Mouse (Mus musculus) left cerebral cortex, postnatal 25 days (tissue): ENCODE data around the gene Magix. TPM values are rescaled to one million over a fixed set of nuclear protein-coding genes. Genes with fewer than 3 reads are reported as not detected.
A peak's percentile ranks its signal among the peaks of the same experiment; 100 is the strongest.
"Not testable (repeated sequence)": the region's sequence is repeated elsewhere in the genome, so short reads cannot be mapped to it uniquely, and the experiment has no call there.

ENCODE experiments used
- DNase-seq, 2 experiments: peaks; one replicate each; pipeline ENCODE4 v3.0.0; 2022; ENCODE audit warnings: low spot score in 2 of 2, mixed read lengths in 1 of 2
- intact Hi-C: fragments of 180-260 bp; cut with DNase I; formaldehyde crosslinking; loops from one replicate; pipeline ENCODE4 v1.15.1; 2025
- total RNA-seq, 2 experiments: library from RNA; stranded (reverse); gene quantifications; 2 replicates each; pipeline ENCODE4 v1.2.3; 2021

Magix gene
- total RNA-seq: under 1 TPM; 0.41 to 0.57 TPM

DNA sequence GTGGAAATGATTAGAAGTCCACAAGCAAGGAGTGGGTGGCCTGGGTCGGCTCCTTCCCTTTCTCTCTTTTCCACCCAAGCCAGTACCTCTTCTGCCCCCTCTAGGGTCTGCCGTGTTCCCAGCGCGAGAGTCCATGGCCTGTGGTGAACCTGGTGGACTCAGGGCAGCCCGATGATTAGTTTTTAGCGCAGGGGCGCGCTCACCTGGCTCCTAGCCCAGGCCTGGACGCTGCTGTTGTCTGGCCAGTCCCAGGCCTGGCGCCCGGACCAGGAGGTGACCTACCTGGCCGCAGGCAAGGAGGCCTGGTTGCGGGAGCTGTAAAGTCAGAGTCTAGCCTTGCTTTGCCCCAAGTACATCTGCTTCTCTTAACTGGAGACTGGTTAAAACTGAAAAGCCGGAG, at the start of gene Magix:
Gene Magix (minus strand): TSS at position 388 of the 400 bp plus-strand sequence.
- no peak for DNase-seq
- intact Hi-C loops: no loop called here

DNA sequence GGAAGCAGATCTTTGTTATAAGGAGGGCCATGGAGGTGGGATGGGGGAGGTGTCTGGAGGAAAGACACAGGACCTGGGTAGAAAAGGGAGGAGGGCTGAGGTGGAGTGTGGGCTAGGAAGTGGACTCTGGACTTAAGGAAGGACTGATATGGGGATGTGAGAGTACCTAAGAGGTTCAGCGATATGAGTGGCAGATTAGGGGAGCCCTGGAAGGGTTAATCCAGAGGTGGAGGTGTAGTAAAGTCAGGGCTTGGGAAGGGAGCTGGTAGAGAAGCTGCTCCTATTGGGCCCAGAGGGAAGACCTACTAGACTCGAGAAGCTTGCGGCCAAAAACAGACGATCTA, 47.8 kb upstream of the Magix start:
- intact Hi-C loops: no loop called here
- DNase-seq: no peak

DNA sequence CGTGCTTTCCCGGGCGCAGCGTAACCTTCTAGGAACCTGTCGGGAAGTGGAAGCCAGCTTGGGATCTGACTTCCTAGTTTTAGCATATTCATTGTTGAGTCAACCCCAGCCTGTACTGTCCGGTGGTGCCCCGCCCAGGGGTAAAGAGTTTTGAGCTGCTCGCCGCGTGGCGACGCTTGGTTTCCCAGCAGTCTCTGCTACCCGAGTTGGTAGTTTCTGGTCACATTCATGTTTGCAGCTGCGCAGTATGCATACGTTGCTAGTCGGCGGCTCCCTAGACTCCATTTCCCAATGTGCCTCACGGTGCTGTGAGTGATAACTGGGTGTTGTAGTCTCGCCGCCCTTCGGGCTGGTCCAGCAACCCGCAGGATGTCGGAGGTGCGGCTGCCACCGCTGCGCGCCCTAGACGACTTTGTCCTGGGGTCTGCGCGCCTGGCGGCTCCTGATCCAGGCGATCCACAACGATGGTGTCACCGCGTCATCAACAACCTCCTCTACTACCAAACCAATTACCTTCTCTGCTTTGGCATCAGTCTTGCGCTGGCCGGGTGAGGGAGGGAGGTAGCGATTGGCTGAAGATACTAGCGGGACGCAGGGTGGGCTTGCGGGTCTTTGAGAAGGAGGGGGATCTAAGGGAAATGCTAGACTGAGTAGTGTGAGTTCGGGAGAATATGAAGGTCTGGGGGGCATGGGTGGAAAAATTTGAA, 47.3 kb upstream of the Magix start, which contains the start of gene Praf2:
Gene Praf2 (plus strand): TSS at position 225 of the 707 bp plus-strand sequence.
- intact Hi-C loops: no loop called here
- DNase-seq: peak; percentile 79 to 95

DNA sequence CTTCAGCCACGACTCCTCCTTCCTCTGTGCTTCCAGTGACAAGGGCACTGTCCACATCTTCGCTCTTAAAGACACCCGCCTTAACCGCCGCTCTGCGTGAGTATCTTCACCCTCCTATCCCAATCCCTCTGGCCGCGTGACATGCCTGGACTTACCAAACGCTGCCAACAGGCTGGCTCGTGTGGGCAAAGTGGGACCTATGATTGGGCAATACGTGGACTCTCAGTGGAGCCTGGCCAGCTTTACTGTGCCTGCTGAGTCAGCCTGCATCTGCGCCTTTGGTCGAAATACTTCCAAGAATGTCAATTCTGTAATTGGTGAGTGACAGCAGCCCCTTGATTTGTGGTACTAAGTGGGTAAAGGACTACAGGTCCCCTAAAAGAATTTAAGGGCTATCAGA, 46.1 kb upstream of the Magix start:
- intact Hi-C loops: no loop called here
- no peak for DNase-seq

DNA sequence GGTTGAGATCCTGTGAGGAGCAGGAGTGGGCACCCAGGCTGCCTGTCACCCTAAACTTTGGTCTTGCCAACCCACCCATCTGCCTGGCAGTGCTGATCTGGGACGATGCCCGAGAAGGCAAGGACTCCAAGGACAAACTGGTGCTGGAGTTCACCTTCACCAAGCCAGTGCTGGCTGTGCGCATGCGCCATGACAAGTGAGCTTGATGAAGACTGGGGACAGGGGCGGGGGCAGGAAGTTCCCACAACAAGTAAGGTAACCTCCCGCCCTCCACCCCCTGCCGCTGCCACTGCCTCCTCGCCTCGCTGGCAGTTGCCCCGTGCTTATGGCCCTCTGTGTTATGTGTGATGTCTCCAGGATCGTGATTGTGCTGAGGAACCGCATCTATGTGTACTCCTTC, 44.8 kb upstream of the Magix start:
- no peak for DNase-seq
- intact Hi-C loops: no loop called here

DNA sequence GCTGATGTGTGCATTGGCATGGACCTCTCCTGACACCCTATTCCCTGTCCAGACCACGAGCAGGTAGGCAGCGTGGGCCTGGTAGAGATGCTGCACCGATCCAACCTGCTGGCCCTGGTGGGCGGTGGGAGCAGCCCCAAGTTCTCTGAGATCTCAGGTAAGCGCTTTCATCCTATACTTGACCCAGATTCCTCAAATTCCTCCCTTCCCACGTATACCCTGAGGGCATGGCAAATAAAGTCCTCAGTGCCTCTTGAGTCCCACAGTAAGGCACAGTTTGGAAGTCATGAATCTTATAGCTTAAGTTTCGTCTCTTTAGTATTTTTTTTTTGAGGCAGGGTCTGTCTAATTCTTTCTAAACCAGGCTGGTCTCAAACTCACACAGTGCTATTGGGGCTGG, 43.1 kb upstream of the Magix start:
- DNase-seq: no peak
- intact Hi-C loops: no loop called here

DNA sequence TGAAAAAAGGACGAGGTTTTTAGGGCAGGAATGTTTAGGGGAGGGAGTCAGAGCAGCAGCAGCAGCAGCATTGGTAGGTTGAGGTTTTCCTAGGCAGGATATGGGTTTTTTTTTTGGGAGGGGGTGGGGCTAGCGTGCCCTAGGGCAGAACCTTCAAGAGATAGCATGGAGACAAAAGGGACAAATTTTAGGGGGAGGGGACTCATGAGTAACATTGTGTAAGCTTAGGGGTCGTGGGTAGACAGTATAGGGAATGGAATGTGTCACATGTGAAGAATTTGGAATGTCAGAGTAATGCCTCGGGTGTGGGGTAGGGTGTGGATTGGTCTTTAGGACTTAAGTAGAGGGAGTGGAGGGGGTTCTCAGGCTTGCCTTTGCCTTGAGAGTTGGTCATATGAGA, 41.6 kb upstream of the Magix start:
- intact Hi-C loops: no loop called here
- no peak for DNase-seq

DNA sequence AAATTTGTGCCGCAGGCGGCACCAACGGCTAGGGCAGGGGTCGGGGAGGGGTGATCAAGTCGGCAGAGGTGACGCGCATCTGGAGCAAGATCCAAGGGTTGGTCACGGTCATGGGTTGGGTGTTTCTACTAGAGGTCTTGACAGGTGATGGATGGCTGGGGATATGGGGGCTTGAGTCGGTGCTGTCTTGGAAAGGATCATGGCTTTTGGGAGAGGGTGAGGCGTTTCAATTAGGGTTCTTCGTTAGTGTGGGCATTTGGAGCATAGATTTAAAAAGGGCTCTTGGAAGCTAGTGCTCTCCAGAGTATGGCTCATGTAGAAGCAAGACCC, 41.2 kb upstream of the Magix start:
- intact Hi-C loops: no loop called here
- no peak for DNase-seq

DNA sequence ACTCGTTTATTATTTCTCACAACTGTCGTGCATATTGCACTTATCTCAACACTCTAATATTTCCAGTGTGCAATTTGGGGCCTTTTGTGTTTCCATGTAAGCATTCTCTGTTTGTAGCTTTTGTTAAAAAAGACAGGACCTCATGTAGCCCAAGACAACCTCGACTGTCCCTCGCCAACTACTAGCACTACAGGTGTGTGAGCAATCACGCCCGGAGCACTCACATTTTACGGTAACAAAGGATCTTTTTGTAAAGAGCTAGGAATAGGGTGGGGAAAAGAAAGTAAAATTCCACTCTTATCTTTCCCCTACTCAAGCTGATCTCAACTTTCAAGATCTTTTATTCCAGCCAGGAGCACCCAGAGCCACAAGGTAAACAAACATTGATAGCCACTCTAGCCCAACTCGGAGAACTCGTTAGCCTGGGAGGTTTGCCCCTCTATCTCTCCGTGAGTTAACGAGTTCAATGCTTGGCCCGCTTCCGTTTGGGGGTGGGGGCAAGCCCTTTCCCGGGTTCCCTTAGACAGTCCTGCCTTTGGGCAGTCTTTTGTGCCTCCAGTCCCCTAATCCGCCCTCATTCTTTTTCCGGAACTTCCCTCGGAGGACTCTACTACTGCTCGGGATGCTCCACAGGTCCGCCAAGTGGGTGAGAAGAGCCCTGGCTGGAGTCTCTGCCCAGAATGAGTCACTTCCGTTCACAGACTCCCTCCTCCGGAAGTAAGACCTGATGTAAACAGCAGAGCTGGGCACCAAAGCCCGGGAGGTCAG, 40.6 kb upstream of the Magix start, which contains the start of gene Gm45208:
Gene Gm45208 (plus strand): TSS at position 732 of the 768 bp plus-strand sequence.
- intact Hi-C loops: no loop called here
- peak; percentile 61 to 81 for DNase-seq

DNA sequence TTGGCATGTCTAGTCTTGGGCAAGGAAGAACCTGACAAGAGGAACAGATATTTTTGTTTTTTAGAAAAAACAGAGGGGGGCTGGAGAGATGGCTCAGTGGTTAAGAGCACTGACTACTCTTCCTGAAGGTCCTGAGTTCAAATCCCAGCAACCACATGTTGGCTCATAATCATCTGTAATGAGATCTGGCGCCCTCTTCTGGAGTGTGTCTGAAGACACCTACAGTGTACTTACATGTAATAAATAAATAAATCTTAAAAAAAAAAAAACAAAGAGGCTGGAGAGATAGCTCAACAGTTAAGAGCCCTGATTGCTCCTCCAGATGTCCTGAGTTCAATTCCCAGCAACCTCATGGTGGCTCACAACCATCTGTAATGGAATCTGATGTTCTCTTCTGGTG, 35.0 kb upstream of the Magix start:
- DNase-seq, intact Hi-C loops: not testable (repeated sequence)

DNA sequence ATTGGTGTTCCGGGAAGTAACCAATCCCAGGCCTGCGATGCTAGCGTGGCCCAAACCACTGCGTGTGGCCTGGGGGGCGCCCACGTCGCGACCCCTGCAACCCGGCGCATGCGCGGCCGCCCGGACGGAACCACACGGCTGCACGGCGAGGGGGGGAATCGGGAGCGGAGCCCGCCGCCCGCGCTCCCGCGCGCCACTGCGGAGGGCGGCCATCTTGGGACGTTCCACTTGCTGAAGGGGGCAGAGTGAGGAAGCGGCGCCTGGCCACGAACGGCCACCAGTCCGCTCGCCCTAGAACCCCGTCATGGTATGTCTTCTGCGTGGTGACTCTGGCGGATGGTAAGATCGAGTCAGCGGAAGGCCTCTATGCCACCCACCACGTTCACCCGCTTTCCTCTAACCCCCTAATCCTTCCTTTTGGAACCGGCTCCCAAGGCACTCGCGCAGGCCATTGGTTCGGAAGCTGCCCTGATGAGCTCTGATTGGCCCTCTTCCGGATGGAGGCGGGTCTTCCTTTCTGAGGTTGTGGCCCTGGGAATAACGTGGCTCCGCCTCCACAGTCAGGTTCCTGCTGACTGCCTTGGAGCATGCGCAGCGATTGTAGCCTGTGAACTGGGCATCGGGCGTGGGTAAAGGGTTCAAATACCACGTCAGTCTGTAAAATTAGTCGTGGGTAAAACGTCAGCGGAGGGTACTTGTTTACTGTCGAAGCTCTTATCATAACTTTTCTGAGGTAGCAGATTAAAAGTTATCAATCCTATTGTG, 33.3 kb upstream of the Magix start, which contains the start of gene Wdr45:
Gene Wdr45 (plus strand): TSS at position 199 of the 765 bp plus-strand sequence.
- peak; percentile 90 to 97 for DNase-seq
- intact Hi-C loops: not testable (repeated sequence)

DNA sequence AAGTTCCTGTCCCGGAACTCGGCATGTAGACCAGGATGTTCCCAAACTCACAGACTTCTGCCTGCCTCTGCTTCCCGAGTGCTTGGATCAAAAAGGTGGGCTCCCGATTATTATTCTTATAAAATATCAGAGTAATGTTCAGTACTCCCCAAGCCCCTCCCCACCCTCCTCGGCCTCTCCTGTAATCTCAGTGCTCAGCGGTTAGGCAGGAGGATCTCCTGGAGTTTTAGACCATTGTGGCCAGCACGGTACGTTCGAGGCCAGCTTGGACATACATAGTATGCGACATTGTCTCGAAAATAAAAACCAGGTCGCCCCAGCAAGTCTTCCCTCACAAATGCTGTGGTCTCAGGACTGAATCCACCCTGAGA, 32.7 kb upstream of the Magix start:
- intact Hi-C loops, DNase-seq: not testable (repeated sequence)

DNA sequence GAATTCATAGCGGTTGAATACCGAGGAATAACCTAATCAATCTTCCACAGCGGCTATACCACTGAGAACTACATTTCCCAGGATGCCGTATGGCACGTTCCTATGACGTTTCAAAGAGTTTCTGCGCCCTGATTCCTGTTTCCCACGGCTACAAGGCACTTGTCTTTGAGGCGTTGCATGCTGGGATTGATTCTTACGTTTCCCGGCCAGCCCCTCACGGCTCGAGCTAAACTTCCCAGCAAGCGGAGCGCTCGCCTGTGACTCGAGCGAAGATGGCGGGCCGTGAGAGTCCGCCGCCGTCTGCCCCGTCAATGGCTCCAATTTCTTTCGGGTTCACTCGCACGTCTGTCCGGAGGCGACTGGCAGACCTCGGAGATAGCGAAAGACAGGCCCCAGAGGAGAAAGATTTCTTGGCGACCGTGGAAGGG, 15.9 kb upstream of the Magix start, which contains the start of gene Gpkow:
Gene Gpkow (plus strand): TSS at position 178 of the 428 bp plus-strand sequence.
- intact Hi-C loops: no loop called here
- peak; percentile 83 to 95 for DNase-seq

DNA sequence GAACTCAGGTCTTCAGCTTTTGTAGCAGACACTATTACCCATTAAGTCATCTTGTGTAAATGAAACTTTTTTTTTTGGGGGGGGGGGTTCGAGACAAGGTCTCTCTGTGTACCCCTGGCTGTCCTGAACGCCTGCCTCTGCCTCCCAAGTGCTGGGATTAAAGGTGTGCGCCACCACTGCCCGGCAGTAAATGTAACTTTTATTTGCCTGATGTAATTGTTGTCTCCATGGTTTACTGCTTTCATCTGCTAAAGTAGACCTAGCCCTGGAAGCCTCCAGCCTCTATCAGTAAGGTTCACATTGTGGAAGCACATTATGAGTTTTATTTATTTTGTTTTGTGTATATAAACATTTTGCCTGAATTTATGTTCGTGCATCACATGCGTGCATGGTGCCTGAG, 15.5 kb upstream of the Magix start:
- intact Hi-C loops: no loop called here
- DNase-seq: no peak

DNA sequence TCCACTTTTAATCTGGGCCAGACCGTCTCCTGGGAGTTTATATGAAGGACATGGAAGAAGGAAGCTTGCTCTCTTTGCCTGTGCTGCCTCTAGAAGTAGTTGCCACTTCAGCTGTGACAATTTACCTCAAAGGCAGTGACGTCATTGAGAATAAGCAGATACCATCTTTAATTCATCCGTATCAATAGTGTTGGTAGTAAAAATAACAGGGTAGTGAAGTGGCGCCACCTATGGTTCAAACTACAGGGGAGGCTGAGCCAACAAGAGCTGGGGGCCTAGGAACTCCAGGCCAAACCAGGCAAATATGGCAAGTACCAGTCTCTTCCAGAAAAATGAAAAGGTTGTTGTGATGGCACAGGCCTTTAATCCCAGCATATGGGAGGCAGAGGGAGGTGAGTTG, 11.8 kb upstream of the Magix start:
- intact Hi-C loops: no loop called here
- no peak for DNase-seq

DNA sequence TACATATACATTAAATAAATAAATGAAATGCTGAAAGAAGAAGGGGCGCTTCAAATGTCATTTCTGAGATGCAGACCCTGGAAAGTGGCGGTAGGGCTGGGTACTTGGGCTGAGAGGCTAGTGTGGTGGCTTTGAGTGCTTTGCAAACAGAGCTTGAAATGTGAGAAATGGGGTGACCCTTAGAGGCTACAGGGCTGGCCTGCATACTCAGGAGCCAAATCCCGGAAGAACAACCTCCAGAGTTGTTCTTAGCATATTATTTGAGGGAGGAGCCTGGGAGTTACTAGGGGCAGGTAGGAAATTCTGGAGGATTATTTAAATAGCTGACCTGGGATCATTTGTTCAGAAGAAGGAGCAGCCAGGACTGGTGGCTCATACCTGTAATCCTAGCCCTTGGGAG, 9.4 kb upstream of the Magix start:
- intact Hi-C loops: no loop called here
- DNase-seq: no peak

DNA sequence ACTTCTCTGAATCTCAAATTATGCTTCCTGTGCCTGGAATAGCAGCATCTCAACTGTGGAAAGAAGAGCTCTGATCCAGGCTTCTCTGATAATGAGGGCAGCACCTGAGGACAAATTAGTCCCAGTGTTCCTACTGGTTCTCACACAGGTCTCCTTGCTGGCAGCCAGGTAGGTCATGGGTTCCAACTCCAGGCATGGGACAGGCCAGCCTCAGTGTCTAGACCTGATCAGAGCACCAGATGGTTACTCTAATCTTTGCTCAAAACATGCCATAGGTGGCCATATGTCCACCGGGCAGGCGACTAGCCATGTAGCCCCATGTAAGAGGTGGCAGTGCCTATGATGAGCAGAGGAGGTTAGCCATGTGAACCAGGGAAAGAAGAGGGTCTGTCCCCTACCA, 7.3 kb upstream of the Magix start:
- intact Hi-C loops: no loop called here

DNA sequence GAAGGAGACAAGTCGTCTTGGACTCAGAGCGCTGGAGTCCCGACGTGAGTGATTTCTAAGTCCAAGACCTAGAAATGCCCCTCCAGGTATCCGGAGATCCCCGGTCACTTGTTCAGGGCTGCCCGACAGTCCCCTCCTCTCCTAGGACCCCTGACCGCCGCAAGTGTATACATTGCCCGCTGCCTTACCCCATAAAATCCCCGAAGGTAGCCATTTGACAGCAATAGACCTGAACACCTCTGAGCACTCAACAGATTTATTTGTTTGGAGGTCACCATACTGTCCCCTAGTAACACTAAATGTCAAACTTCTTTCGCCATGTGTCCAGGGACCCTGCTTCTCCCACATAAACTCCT, 1.0 kb downstream of the Magix start:
- no peak for DNase-seq
- intact Hi-C loops: no loop called here

More for the DNA sequence above, 7.3 kb upstream of the Magix start:
- DNase-seq: no peak

DNA sequence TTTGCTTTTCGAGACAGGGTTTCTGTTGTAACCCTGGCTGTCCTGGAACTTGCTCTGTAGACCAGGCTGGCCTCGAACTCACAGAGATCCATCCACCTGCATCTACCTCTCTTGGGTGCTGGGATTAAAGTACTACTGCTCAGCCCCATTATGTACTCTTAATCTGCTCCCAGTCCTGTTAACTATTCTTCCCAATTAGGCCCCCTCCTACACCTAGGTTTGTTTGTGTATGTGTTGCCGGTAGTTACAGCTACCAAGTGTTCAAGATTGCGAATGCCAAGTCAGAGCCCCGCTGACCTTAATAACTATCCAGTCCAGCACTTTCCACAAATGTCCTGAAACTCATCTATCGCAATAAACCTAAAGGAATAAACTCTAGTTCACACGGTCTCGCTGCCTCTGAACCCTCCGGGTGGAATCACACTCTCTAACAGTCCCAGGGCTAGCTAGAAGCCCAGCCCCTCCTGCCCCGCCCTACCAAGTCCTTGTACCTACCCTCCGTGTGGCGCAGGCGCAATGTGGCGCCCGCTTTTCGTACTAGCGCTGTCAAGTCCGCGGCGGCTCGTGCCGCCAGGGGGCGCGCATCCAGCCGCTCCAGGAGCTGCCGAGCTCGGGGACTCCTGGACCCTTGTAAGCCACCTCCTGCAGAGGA, 1.5 kb downstream of the Magix start:
- intact Hi-C loops: loop anchor here (10.0 kb wide), 1 partner anchor 365 kb away; the partner anchor contains the start of gene Clcn5
- DNase-seq: peak; percentile 80 to 86

DNA sequence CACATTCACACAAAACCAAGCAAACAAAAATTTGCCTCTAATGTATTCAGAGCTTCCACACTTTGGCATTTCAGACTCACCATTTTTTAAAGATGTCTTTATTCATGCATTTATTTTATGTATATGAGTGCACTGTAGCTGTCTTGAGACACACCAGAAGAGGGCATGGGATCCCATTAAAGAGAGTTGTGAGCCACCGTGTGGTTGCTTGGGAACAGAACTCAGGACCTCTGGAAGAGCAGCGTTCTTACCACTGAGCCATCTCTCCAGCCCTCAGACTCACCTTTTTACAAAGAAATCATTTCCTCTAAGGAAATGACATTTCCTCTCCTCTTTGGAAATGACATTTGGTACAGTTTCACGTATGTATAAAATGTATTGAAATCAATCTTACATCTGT, 2.1 kb downstream of the Magix start:
- DNase-seq: no peak
- intact Hi-C loops: loop anchor here (10.0 kb wide), 1 partner anchor 364 kb away; the partner anchor contains the start of gene Clcn5
